Mouse (Mus musculus) adrenal gland, postnatal 25 days (tissue): Measurements from ENCODE around the gene Gramd1a. TPM values are rescaled to one million over a fixed set of nuclear protein-coding genes. Genes with fewer than 3 reads are reported as not detected.

ENCODE experiments used
- DNase-seq: peaks from one replicate; pipeline ENCODE4 v3.0.0; 2021; ENCODE audit warnings: mixed read lengths
- total RNA-seq: library from RNA; stranded (reverse); gene quantifications from 2 replicates; pipeline ENCODE4 v1.2.3, GENCODE M21; 2021

The Gramd1a gene
- total RNA-seq, 1 experiment from 2014 or later, result 50.5 TPM

- DNase-seq, result no peak
Measured at GRCm38 (mm10) chr7:31122641-31123631, 32.8 kb downstream of the Gramd1a start.

GRCm38 (mm10) chr7:31119556-31119955, 36.1 kb downstream of the Gramd1a start:
- DNase-seq, result no peak

GRCm38 (mm10) chr7:31118486-31118885, 37.2 kb downstream of the Gramd1a start:
- peak; percentile 45 for DNase-seq

- DNase-seq, result no peak
Measured at GRCm38 (mm10) chr7:31117465-31117864, 38.2 kb downstream of the Gramd1a start.

GRCm38 (mm10) chr7:31116721-31117145, 39.0 kb downstream of the Gramd1a start:
- no peak for DNase-seq

- peak; percentile 62 for DNase-seq
Measured at GRCm38 (mm10) chr7:31115587-31116043, 40.1 kb downstream of the Gramd1a start.

- DNase-seq, result no peak
Measured at GRCm38 (mm10) chr7:31115182-31115581, 40.5 kb downstream of the Gramd1a start, which contains the start of gene Hpn. Gene Hpn, minus strand, starts transcription at chr7:31115290.

GRCm38 (mm10) chr7:31114646-31115045, 41.0 kb downstream of the Gramd1a start:
- DNase-seq, result no peak

GRCm38 (mm10) chr7:31113800-31114199, 41.9 kb downstream of the Gramd1a start:
- DNase-seq, result no peak

GRCm38 (mm10) chr7:31112036-31112435, 43.7 kb downstream of the Gramd1a start:
- no peak for DNase-seq

GRCm38 (mm10) chr7:31110861-31111385, 44.8 kb downstream of the Gramd1a start:
- no peak for DNase-seq

GRCm38 (mm10) chr7:31109796-31110195, 45.9 kb downstream of the Gramd1a start:
- no peak for DNase-seq

GRCm38 (mm10) chr7:31109091-31109490, 46.6 kb downstream of the Gramd1a start:
- peak; percentile 66 for DNase-seq

GRCm38 (mm10) chr7:31107781-31108180, 47.9 kb downstream of the Gramd1a start:
- no peak for DNase-seq

GRCm38 (mm10) chr7:31106166-31106565, 49.5 kb downstream of the Gramd1a start:
- DNase-seq, result no peak

- peak; percentile 77 for DNase-seq
Measured at GRCm38 (mm10) chr7:31105061-31105768, 50.5 kb downstream of the Gramd1a start.

- peak; percentile 33 for DNase-seq
Measured at GRCm38 (mm10) chr7:31100786-31101185, 54.9 kb downstream of the Gramd1a start.

- DNase-seq, result no peak
Measured at GRCm38 (mm10) chr7:31099612-31099982, 56.1 kb downstream of the Gramd1a start.

GRCm38 (mm10) chr7:31098697-31099611, 56.7 kb downstream of the Gramd1a start:
- peak; percentile 63 for DNase-seq

- peak; percentile 89 for DNase-seq
Measured at GRCm38 (mm10) chr7:31097583-31098248, 58.0 kb downstream of the Gramd1a start.
